Mouse (Mus musculus) olfactory bulb, adult 2 months (tissue): ENCODE data around the gene Fam174b.

Experiments
- CTCF ChIP-seq: fragments of 200-500 bp; IDR thresholded peaks from 2 replicates; pipeline ENCODE4 v1.5.1; 2012; ENCODE audit warnings: low read depth, mild to moderate bottlenecking, low read length, moderate library complexity; ENCODE audit not compliant: insufficient read depth
- POLR2A ChIP-seq: fragments of 200-500 bp; IDR thresholded peaks from 2 replicates; pipeline ENCODE4 v1.6.1; 2012; ENCODE audit warnings: mild to moderate bottlenecking, low read depth, low read length, moderate library complexity; ENCODE audit not compliant: insufficient read depth

DNA sequence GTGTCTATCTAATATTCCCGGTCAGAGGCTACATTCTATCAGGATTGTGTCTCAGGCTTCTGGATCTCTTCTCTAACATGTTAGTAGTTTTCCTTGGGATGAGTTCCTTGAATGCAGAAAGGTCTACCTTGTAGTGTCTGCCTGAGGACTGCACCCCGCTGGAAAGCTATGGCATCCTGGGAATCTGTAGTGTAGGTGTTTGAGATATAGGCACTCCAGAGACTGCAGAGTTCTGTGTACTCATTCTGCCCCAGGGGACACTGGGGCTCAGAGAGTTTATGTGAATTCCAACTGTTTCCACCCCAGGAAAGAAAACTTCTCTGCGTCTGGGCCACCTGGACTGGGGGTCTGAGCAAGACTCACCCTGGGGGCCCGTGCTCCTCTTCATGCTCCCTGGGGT is 45.7 kb downstream of the Fam174b start:
- TF ChIP-seq CTCF = no peak
- TF ChIP-seq POLR2A = no peak
